Mouse (Mus musculus) heart, adult 9 months (tissue): ENCODE measurements around the gene Dis3l.
A peak's percentile ranks its signal among the peaks of the same experiment; 100 is the strongest.

Experiments
- DNase-seq, 2 experiments: peaks; one replicate each; pipeline ENCODE4 v3.0.0; 2022; ENCODE audit warnings: low spot score in 2 of 2

The Dis3l gene

GRCm38 (mm10) chr9:64341254-64341566 is at the start of gene Dis3l:
Gene Dis3l, minus strand, starts transcription at chr9:64341288.
- no peak for DNase-seq

GRCm38 (mm10) chr9:64389576-64390292 is 48.6 kb upstream of the Dis3l start:
- no peak for DNase-seq

GRCm38 (mm10) chr9:64386466-64387211 is 45.6 kb upstream of the Dis3l start:
- DNase-seq, result no peak

- DNase-seq, result no peak
Observed at GRCm38 (mm10) chr9:64385511-64386465, 44.7 kb upstream of the Dis3l start, which contains the start of gene Megf11. Gene Megf11, plus strand, starts transcription at chr9:64385626.

- no peak for DNase-seq
Observed at GRCm38 (mm10) chr9:64383021-64383788, 42.1 kb upstream of the Dis3l start.

GRCm38 (mm10) chr9:64376380-64376779 is 35.3 kb upstream of the Dis3l start:
- no peak for DNase-seq

GRCm38 (mm10) chr9:64371305-64371819 is 30.3 kb upstream of the Dis3l start:
- no peak for DNase-seq

GRCm38 (mm10) chr9:64369871-64370270 is 28.8 kb upstream of the Dis3l start:
- no peak for DNase-seq

GRCm38 (mm10) chr9:64361231-64361950 is 20.3 kb upstream of the Dis3l start:
- DNase-seq, result no peak

GRCm38 (mm10) chr9:64355627-64356026 is 14.5 kb upstream of the Dis3l start:
- no peak for DNase-seq

GRCm38 (mm10) chr9:64351191-64351590 is 10.1 kb upstream of the Dis3l start:
- DNase-seq, result no peak

GRCm38 (mm10) chr9:64349490-64349889 is 8.4 kb upstream of the Dis3l start:
- DNase-seq, result peak in 1 of 2 experiments; percentile 8

- DNase-seq, result no peak
Observed at GRCm38 (mm10) chr9:64347377-64347776, 6.3 kb upstream of the Dis3l start.

GRCm38 (mm10) chr9:64345931-64346330 is 4.8 kb upstream of the Dis3l start:
- DNase-seq, result no peak

- no peak for DNase-seq
Observed at GRCm38 (mm10) chr9:64343656-64344055, 2.6 kb upstream of the Dis3l start.

GRCm38 (mm10) chr9:64341671-64342070 is 583 bp upstream of the Dis3l start:
- no peak for DNase-seq

GRCm38 (mm10) chr9:64340351-64341253 is 486 bp downstream of the Dis3l start:
- peak; percentile 71 to 73 for DNase-seq

- no peak for DNase-seq
Observed at GRCm38 (mm10) chr9:64339361-64339760, 1.7 kb downstream of the Dis3l start.

- no peak for DNase-seq
Observed at GRCm38 (mm10) chr9:64335825-64336224, 5.3 kb downstream of the Dis3l start.
